Mouse (Mus musculus) lung, adult 2 months (tissue): ENCODE measurements around the gene Ifngr2. TPM values are rescaled to one million over a fixed set of nuclear protein-coding genes. Genes with fewer than 3 reads are reported as not detected.

Experiments
- DNase-seq: peaks from one replicate; pipeline ENCODE4 v3.0.0; 2022
- H3K4me1 ChIP-seq: fragments of 200-500 bp; 2 replicates; pipeline ENCODE4 v1.6.1; 2011; ENCODE audit warnings: low read length; ENCODE audit not compliant: control insufficient read depth, insufficient read depth
- H3K4me3 ChIP-seq: fragments of 200-500 bp; replicated peaks from 2 replicates; pipeline ENCODE3; 2011; ENCODE audit warnings: low read depth, mild to moderate bottlenecking, control low read depth, low read length; ENCODE audit errors: extremely low read depth
- CTCF ChIP-seq: fragments of 200-500 bp; IDR thresholded peaks from 2 replicates; pipeline ENCODE4 v1.5.1; 2011; ENCODE audit warnings: mild to moderate bottlenecking, low read length, control low read depth; ENCODE audit not compliant: insufficient read depth
- POLR2A ChIP-seq: fragments of 200-500 bp; IDR thresholded peaks from 2 replicates; pipeline ENCODE4 v1.6.1; 2011; ENCODE audit warnings: low read depth, mild to moderate bottlenecking, control low read depth, low read length, borderline replicate concordance; ENCODE audit errors: extremely low read depth
- WGBS: fragments of 180-500 bp; shearing (Covaris S2); methylation state at CpG from one replicate; pipeline ENCODE4 v1.1.7; 2018; 5-methylcytosine and 5-hydroxymethylcytosine counted together
- polyA plus RNA-seq: library from polyadenylated mRNA; depleted of rRNA; stranded (reverse); fragments of >200 nt; gene quantifications from 2 replicates; pipeline ENCODE4 v1.2.3, GENCODE M21; 2012

The Ifngr2 gene
- polyA plus RNA-seq, 1 experiment: 32.4 TPM

DNA sequence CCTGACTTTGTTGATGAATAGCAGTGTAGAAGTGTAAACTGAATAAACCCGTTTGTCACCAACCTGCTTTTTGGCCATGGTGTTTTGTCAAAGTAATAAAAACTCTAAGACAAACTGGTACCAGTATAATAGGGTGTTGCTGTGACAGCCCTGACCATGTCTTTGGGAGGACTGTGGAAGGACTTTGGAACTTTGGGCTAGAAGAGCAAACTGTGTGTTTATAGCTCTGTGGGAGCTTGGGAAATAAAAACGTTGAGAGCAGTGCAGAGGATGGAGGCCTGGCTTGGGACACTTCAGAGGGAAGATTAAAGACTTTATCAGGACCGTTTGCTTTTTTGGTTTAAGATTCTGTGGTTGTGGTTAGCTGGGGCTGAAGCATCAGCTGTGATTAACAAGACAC is 24.2 kb downstream of the Ifngr2 start:
- no peak for DNase-seq
- WGBS: 48% methylated on average over 3 of the region's 3 CpGs
- no peak overlapping the region for H3K4me3 ChIP-seq
- TF ChIP-seq CTCF (no peak), POLR2A (no peak)
- H3K4me1 ChIP-seq: no peaks in the 10 kb centered on the region

DNA sequence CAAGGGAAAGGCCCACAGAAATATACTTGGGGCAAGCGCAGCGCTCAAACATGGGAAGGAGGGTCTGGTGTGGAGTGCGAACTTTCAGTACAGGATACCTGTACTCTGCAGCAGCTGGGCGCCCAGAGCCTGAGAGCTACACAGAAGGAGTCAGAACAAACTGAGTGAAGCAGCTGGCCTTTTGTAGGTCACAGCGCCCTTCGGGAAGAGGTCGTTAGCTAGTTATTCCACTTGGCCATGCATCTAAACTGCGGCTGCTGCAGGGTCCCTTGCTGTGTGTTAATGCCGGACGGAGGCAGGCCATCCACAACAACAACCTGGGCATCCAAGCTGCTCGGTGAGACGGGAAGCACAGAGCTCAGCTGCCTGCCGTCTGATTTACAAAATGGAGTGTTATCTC is 28.3 kb downstream of the Ifngr2 start:
- no peak for DNase-seq
- WGBS: 81% methylated on average over 13 of the region's 13 CpGs
- no peak for TF ChIP-seq CTCF
- Histone ChIP-seq H3K4me1 (no peaks in the 10 kb centered on the region), H3K4me3 (no peak overlapping the region)

DNA sequence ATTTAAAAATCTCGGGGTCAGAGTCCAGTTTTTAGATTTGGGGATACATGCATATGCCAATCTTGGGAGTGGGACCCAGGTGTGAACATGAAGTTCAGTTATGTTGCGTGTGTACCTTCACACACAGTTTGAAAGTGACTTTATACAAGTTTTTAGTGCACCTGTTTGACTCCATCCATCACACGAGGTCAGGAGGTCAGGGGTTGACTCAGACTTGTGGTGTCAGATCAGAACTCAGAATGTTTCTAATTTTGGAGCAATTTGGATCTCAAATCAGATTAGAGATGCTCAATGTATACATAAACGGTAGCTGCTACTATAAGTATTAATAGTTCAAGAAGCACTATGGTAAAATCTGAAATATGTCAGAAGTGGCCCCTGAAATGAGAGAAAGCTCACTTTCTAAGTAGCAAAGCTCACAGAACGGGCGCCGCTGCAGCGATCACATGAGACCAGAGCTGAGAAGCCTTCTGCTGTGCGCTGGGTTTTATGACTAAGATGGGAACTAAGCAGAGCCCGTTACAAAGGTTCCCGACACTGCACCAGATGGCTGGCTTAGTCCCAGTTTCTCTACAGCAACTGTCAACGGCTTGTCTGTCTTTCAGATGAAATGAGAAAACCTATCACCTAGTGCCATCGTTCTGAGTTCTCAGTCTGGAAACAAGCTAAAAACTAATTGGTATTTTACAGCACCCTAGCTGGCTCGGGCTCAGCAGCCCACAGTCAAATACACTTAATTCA is 32.3 kb downstream of the Ifngr2 start:
- Histone ChIP-seq H3K4me1 (no peaks in the 10 kb centered on the region), H3K4me3 (no peak overlapping the region)
- TF ChIP-seq POLR2A (no peak), CTCF (no peak)
- DNase-seq: no peak
- WGBS: 85% methylated on average over 14 of the region's 14 CpGs

DNA sequence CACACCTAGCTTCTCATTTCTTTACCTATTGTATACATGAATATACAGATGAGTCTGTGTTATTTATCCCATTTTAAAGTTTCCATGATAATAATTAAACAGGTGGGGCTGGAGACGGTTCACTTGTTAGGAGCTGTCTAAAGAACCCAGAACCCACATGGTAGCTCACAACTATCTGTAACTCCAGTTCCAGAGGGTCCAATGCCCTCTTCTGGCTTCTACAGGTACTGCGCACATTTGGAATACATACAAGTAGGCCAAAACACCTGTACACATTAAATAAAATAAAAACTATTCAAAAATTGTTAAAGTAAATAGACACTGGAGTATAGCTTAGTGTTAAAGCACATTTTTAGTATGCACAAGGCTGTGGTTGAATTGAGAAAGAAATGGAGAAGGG is 35.4 kb downstream of the Ifngr2 start:
- DNase-seq: no peak
- Histone ChIP-seq H3K4me1 (peaks cover 2% of the 10 kb centered on the region; the same call in 1 of the 2 replicates), H3K4me3 (no peak overlapping the region)
- TF ChIP-seq CTCF (no peak), POLR2A (no peak)
- WGBS: 75% methylated on average over 2 of the region's 2 CpGs

DNA sequence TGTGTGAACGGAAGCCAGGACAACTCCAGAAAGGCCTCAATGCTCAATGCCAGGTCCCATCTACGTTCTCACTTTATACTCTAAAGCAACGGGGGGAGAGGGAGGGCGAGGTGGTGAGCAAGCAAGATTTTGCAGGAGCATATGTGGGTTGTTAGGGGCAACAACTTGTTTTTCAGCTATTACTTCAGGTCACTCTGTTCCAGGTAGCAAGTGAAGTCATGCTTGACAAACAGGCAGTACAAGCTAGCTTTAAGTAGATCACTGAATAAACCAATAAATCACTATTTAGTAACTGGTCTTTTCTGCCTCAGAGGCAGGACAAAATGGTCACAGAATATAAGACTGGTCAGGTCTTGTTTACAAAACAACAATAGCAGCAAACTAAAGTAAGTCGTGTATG is 38.7 kb downstream of the Ifngr2 start:
- TF ChIP-seq CTCF (no peak), POLR2A (no peak)
- peaks cover 13% of the 10 kb centered on the region for H3K4me1 ChIP-seq
- WGBS: 87% methylated on average over 5 of the region's 5 CpGs
- DNase-seq: no peak
- H3K4me3 ChIP-seq: no peak overlapping the region

DNA sequence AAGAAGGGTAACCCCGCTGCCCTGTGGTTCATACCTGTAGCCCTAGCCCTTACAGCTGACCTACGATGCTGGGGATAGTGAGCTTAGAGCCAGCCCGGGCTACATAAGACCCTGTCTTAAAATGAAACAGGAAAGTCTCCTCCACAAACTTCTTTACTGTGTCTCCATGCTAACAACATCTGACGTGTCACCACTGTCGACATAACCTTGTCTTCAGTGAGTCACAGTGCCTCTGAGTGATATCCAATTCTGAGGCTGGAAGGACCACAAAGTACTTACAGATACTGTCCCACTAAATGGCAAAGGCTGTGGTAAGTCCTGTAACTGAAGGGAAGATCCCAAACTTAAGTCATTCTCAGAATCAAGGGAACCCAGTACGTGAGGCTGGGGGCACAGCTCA is 39.4 kb downstream of the Ifngr2 start:
- WGBS: 91% methylated on average over 6 of the region's 6 CpGs
- no peak for DNase-seq
- no peak for TF ChIP-seq POLR2A
- TF ChIP-seq CTCF: no peak
- Histone ChIP-seq H3K4me1 (peaks cover 13% of the 10 kb centered on the region), H3K4me3 (no peak overlapping the region)

DNA sequence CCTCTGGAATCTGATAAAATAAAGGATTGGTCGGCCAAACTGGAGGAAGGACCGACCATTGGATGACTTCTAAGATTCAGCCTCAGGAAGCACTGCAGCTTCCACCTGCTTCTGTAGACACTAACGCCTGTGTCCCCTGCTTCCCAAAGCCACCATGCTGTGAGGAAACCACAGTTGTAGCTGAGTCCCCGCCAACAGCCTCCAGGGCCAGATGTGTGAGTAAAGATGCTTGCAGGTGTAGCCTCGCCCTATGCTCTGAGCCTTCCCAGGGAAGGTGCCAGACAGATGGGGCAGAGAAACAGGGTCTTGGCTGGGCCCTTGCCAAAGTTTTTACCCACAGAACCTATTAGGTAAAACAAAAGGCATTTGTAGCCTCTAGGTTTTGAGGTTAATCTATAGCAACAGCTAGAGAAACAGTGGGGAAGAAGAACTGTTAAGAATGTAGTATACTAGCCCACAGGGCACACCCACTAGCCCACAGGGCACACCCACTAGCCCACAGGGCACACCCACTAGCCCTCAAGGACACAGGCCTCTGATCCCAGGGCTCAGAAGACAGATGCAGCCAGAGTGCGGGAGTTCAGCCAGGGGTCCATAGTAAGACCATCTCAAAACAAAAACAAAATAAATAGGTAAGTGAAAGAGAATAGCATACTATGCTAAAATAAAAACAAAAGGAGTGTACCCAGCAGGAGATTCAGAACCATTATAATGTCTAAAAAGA is 41.0 kb downstream of the Ifngr2 start:
- peaks cover 24% of the 10 kb centered on the region for H3K4me1 ChIP-seq
- TF ChIP-seq POLR2A: no peak
- no peak for TF ChIP-seq CTCF
- DNase-seq: no peak
- no peak overlapping the region for H3K4me3 ChIP-seq
- WGBS: 65% methylated on average over 6 of the region's 6 CpGs

DNA sequence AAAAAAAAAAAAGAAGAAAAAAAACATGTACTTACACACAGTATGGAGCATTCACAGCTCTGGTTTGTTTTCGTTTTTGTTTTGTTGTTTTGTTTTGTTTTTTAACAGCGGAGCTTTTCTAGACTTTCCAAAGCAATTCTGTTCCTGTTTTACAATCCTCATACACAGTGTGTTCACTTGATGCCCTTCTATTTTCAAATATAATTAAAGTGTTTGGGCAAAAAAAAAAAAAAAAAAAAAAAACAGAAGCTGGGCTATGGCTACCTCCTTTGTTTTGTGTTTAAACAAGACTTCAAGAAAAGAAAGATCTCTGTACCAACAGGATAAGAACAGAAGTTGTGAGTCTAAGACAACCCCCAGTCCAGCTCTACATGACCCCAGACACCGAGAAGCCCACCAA is 41.8 kb downstream of the Ifngr2 start:
- H3K4me3 ChIP-seq: no peak overlapping the region
- WGBS: 88% methylated on average over 3 of the region's 3 CpGs
- H3K4me1 ChIP-seq: peaks cover 25% of the 10 kb centered on the region
- no peak for DNase-seq
- TF ChIP-seq POLR2A (no peak), CTCF (no peak)

DNA sequence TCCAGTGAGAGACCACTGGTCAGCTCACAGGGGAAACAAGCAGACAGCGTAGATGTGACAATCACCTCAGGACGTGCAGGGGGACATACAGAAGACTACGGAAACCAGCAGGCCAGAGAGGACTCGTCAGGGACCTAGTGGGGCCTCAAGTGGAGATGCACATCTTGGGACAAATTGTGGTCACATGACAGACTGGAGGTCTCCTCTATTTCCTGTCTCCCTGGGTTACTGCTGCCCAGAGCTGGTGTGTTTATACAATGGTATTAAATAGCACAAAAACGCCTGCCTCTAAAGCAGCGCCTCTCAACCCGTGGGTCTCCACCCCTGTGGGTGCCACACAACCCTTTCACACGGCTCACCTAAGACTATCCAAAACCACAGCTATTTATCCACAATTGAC is 45.3 kb downstream of the Ifngr2 start:
- no peak overlapping the region for H3K4me3 ChIP-seq
- no peak for DNase-seq
- TF ChIP-seq CTCF: no peak
- TF ChIP-seq POLR2A: no peak
- WGBS: 41% methylated on average over 8 of the region's 8 CpGs
- H3K4me1 ChIP-seq: peaks cover 22% of the 10 kb centered on the region

DNA sequence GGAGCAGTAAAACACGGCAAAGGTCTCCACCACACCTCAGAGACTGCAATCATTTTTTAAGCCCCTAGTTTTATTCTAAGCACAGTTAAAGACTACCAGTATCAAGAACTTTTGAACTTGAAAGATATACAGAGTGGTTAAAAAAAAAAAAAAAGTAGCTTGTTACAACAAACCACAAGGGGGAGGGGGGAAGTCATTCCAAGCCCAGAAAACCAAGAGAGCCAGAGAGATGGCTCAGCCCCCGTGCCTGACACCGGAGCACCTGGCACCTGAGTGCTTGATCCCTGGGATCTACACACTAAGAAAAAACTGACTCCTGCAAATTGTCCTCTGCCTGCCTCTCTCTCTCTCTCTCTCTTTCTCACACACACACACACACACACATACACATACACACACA is 46.4 kb downstream of the Ifngr2 start:
- Histone ChIP-seq H3K4me1 (peaks cover 17% of the 10 kb centered on the region), H3K4me3 (no peak overlapping the region)
- TF ChIP-seq CTCF (no peak), POLR2A (no peak)
- DNase-seq: no peak
- WGBS: 51% methylated on average over 3 of the region's 3 CpGs
